Mouse (Mus musculus): ENCODE data around the gene Sf3a3. TPM values are rescaled to one million over a fixed set of nuclear protein-coding genes. Genes with fewer than 3 reads are reported as not detected.
"Not testable (repeated sequence)": the region's sequence is repeated elsewhere in the genome, so short reads cannot be mapped to it uniquely, and the experiment has no call there.

The Sf3a3 gene
- total and polyA plus RNA-seq, 2 experiments = 6.6 to 12.1 TPM

- WGBS = 8% methylated on average over 5 of the region's 5 CpGs
- DNase-seq (ENCODE audit: extremely low read depth, low read depth, low spot score) = peak; percentile 63
- no peak overlapping the region for H3K27ac ChIP-seq (replicated peaks; ENCODE audit: insufficient read depth, low read depth, low read length)
- no peak overlapping the region for H3K4me3 ChIP-seq (ENCODE audit: insufficient read depth, low read depth, low read length)
- peaks cover 14% of the 10 kb centered on the region for H3K4me1 ChIP-seq (ENCODE audit: control insufficient read depth, insufficient read depth, low read length)
- no peaks in the 10 kb centered on the region; the same call in 1 of the 2 replicates for H3K36me3 ChIP-seq (ENCODE audit: control insufficient read depth, insufficient read depth, low read length)
- TF ChIP-seq POLR2A (IDR thresholded peaks at IDR 0.05; ENCODE audit: extremely low read depth, insufficient read depth, low read length) (no peak), CTCF (IDR thresholded peaks at IDR 0.05; ENCODE audit: low read depth, low read length) (peak; percentile 37; the same call in 1 of the 2 replicates)
- H3K79me2 ChIP-seq (ENCODE audit: control insufficient read depth, insufficient read depth, low read length) = peaks cover 11% of the 10 kb centered on the region; the same call in 1 of the 2 replicates
- no peak overlapping the region for H3K9ac ChIP-seq (ENCODE audit: low read depth, low read length)
- H3K27me3 ChIP-seq (ENCODE audit: control insufficient read depth, insufficient read depth, low read length) = no peaks in the 10 kb centered on the region
These were observed 3.7 kb upstream of the Sf3a3 start for GRCm38 (mm10) chr4:124710776-124711291.

GRCm38 (mm10) chr4:124712618-124713017 is 2.0 kb upstream of the Sf3a3 start:
- no peak for TF ChIP-seq CTCF (IDR thresholded peaks at IDR 0.05; ENCODE audit: low read depth, low read length)
- no peak for TF ChIP-seq POLR2A (IDR thresholded peaks at IDR 0.05; ENCODE audit: extremely low read depth, insufficient read depth, low read length)
- Histone ChIP-seq H3K27ac (replicated peaks; ENCODE audit: insufficient read depth, low read depth, low read length) (no peak overlapping the region), H3K36me3 (ENCODE audit: control insufficient read depth, insufficient read depth, low read length) (peaks cover 4% of the 10 kb centered on the region; the same call in 1 of the 2 replicates), H3K79me2 (ENCODE audit: control insufficient read depth, insufficient read depth, low read length) (peaks cover 16% of the 10 kb centered on the region; the same call in 1 of the 2 replicates), H3K4me3 (ENCODE audit: insufficient read depth, low read depth, low read length) (no peak overlapping the region), H3K9ac (ENCODE audit: low read depth, low read length) (no peak overlapping the region), H3K4me1 (ENCODE audit: control insufficient read depth, insufficient read depth, low read length) (peaks cover 15% of the 10 kb centered on the region), H3K27me3 (ENCODE audit: control insufficient read depth, insufficient read depth, low read length) (no peaks in the 10 kb centered on the region)
- DNase-seq (ENCODE audit: extremely low read depth, low read depth, low spot score) = no peak
- 92% methylated on average over 6 of the region's 6 CpGs for WGBS

- H3K4me1 ChIP-seq (ENCODE audit: control insufficient read depth, insufficient read depth, low read length) = peaks cover 12% of the 10 kb centered on the region
- H3K79me2 ChIP-seq (ENCODE audit: control insufficient read depth, insufficient read depth, low read length) = peaks cover 16% of the 10 kb centered on the region; the same call in 1 of the 2 replicates
- WGBS = 84% methylated on average over 5 of the region's 5 CpGs
- H3K27me3 ChIP-seq (ENCODE audit: control insufficient read depth, insufficient read depth, low read length); H3K9ac ChIP-seq (ENCODE audit: low read depth, low read length); H3K27ac ChIP-seq (replicated peaks; ENCODE audit: insufficient read depth, low read depth, low read length); H3K4me3 ChIP-seq (ENCODE audit: insufficient read depth, low read depth, low read length); DNase-seq (ENCODE audit: extremely low read depth, low read depth, low spot score): not testable (repeated sequence)
- H3K36me3 ChIP-seq (ENCODE audit: control insufficient read depth, insufficient read depth, low read length) = peaks cover 16% of the 10 kb centered on the region
These were observed 726 bp upstream of the Sf3a3 start for GRCm38 (mm10) chr4:124713850-124714249.

- H3K4me1 ChIP-seq (ENCODE audit: control insufficient read depth, insufficient read depth, low read length) = peaks cover 5% of the 10 kb centered on the region
- WGBS = 93% methylated on average over 4 of the region's 4 CpGs
- no peak for TF ChIP-seq POLR2A (IDR thresholded peaks at IDR 0.05; ENCODE audit: extremely low read depth, insufficient read depth, low read length)
- TF ChIP-seq CTCF (IDR thresholded peaks at IDR 0.05; ENCODE audit: low read depth, low read length) = no peak
- H3K4me3 ChIP-seq (ENCODE audit: insufficient read depth, low read depth, low read length) = no peak overlapping the region
- peaks cover 54% of the 10 kb centered on the region for H3K36me3 ChIP-seq (ENCODE audit: control insufficient read depth, insufficient read depth, low read length)
- no peak for DNase-seq (ENCODE audit: extremely low read depth, low read depth, low spot score)
- no peak overlapping the region for H3K9ac ChIP-seq (ENCODE audit: low read depth, low read length)
- H3K79me2 ChIP-seq (ENCODE audit: control insufficient read depth, insufficient read depth, low read length) = peaks cover 16% of the 10 kb centered on the region; the same call in 1 of the 2 replicates
- H3K27ac ChIP-seq (replicated peaks; ENCODE audit: insufficient read depth, low read depth, low read length) = no peak overlapping the region
- H3K27me3 ChIP-seq (ENCODE audit: control insufficient read depth, insufficient read depth, low read length) = no peaks in the 10 kb centered on the region
These were observed 4.5 kb downstream of the Sf3a3 start for GRCm38 (mm10) chr4:124719101-124719500.

- WGBS = 91% methylated on average over 6 of the region's 6 CpGs
- no peaks in the 10 kb centered on the region for H3K4me1 ChIP-seq (ENCODE audit: control insufficient read depth, insufficient read depth, low read length)
- no peak overlapping the region for H3K4me3 ChIP-seq (ENCODE audit: insufficient read depth, low read depth, low read length)
- TF ChIP-seq CTCF (IDR thresholded peaks at IDR 0.05; ENCODE audit: low read depth, low read length) (no peak), POLR2A (IDR thresholded peaks at IDR 0.05; ENCODE audit: extremely low read depth, insufficient read depth, low read length) (no peak)
- no peaks in the 10 kb centered on the region for H3K79me2 ChIP-seq (ENCODE audit: control insufficient read depth, insufficient read depth, low read length)
- no peak overlapping the region for H3K9ac ChIP-seq (ENCODE audit: low read depth, low read length)
- H3K27me3 ChIP-seq (ENCODE audit: control insufficient read depth, insufficient read depth, low read length) = no peaks in the 10 kb centered on the region
- H3K27ac ChIP-seq (replicated peaks; ENCODE audit: insufficient read depth, low read depth, low read length) = no peak overlapping the region
- peaks cover 65% of the 10 kb centered on the region for H3K36me3 ChIP-seq (ENCODE audit: control insufficient read depth, insufficient read depth, low read length)
- no peak for DNase-seq (ENCODE audit: extremely low read depth, low read depth, low spot score)
These were observed 11.5 kb downstream of the Sf3a3 start for GRCm38 (mm10) chr4:124726121-124726520.

GRCm38 (mm10) chr4:124736952-124737351 is 22.4 kb downstream of the Sf3a3 start:
- TF ChIP-seq CTCF (IDR thresholded peaks at IDR 0.05; ENCODE audit: low read depth, low read length) (no peak), POLR2A (IDR thresholded peaks at IDR 0.05; ENCODE audit: extremely low read depth, insufficient read depth, low read length) (no peak)
- DNase-seq (ENCODE audit: extremely low read depth, low read depth, low spot score) = no peak
- Histone ChIP-seq H3K36me3 (ENCODE audit: control insufficient read depth, insufficient read depth, low read length) (peaks cover under 1% of the 10 kb centered on the region; the same call in 1 of the 2 replicates), H3K27ac (replicated peaks; ENCODE audit: insufficient read depth, low read depth, low read length) (no peak overlapping the region), H3K27me3 (ENCODE audit: control insufficient read depth, insufficient read depth, low read length) (no peaks in the 10 kb centered on the region), H3K79me2 (ENCODE audit: control insufficient read depth, insufficient read depth, low read length) (no peaks in the 10 kb centered on the region), H3K9ac (ENCODE audit: low read depth, low read length) (no peak overlapping the region), H3K4me3 (ENCODE audit: insufficient read depth, low read depth, low read length) (no peak overlapping the region), H3K4me1 (ENCODE audit: control insufficient read depth, insufficient read depth, low read length) (peaks cover 6% of the 10 kb centered on the region)
- WGBS = 85% methylated on average over 2 of the region's 2 CpGs

Measured in liver, adult 2 months (tissue).